Mouse (Mus musculus): ENCODE data around the gene Gphb5.

DNA sequence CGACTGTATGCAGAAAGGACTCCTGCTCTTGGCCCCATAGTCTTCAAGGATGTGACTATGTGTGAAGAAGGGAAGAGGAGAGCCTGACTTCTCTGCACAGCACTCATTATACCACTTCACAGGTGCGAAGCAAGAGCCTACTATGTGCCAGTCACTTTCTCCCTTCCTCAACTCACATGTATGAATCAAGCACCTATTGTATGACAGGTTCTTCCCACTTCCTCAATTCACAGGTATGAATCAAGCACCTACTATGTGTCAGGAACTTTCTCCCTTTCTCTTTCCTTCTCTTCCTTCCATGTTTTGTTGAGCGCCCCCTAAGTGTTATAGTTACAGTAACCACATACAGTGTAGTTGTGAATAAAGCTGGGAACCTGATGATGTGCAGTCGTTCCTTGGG, 8.2 kb upstream of the Gphb5 start:
- no peak for TF ChIP-seq EP300 (IDR thresholded peaks at IDR 0.05; ENCODE audit: low read depth)
- no peak for TF ChIP-seq CTCF (IDR thresholded peaks at IDR 0.05; ENCODE audit: low read depth)
